Mouse (Mus musculus) kidney, adult 9 months (tissue): Measurements from ENCODE around the gene Wipf1.

Experiments used
- DNase-seq: peaks from one replicate; pipeline ENCODE4 v3.0.0; 2022

Wipf1 gene

DNA sequence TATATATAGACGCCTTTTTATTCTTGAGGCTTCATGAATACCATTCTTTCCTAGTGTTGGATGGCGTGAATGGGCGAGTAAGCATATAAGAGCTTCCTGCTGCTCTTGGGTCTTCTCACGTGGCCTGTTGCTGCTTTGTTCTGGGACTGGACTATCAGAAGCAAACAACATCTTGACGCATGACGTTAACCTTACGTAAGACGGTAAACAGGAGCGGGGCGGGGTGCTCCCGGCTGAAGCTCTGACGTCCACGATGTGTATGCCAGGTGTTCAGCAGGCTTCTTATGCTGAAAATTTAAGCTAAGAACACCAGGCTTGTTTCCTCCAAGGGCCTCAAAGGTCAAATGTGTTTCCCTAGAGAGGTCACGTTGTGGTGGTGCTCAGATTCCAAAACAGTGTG, 103.7 kb downstream of the Wipf1 start:
- DNase-seq, result no peak

DNA sequence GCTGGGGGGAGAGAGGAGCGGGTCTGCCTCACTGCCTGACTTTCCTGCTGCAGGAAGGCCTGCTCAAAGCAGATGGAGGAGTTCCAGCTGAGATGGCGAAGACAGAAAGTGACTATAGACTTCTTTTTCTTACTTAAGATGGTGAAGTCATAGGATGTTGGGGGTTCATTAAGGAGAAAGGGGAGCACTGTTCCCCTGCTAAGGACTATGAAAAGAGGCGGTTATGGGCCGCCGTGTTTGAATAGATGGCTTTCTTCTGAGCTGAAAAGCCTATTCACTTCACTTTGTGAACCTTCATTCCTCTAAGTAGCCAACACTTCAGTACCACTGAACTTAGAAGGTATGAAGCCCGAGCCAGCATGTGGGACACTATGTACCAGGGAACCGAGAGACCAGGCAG, 109.8 kb downstream of the Wipf1 start:
- no peak for DNase-seq

DNA sequence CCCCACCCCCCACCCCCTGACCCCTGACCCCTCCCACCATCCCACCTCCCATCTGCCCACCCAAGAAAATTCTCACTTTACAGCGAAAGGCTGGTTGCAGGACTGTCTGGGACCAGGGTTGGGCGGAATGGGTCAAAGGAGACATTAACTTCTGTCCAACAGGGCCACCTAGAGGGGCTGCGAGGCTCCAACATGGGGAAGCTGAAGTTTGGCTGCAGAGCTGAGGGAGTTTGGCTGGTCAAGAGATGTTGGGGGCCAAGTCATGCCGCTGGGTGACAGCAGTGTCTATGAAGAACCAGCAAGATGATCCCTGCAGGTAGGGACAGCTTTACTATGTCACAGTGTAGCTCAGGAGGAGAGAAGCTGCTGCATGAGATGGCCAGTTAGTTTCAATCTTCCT, 110.2 kb downstream of the Wipf1 start:
- DNase-seq, result peak; percentile 31

DNA sequence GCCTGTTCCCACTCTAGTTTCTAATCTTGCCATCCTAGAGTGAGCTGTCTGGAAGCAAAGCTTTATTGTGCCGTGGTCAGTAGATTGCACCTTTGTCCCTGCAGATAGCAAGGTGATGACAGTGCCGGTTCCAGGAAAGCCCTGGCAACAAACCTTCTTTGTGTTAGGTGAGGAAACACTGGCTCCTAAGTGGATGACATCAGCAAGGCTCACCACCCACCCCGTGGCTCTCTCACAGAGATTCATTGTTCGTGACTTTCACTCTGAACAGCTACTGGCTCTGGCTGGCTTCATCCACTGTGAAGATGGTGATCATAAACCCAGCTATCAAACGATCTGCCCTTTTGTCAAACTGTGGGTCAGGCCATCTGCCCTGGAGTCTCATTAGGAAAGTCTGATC, 113.6 kb downstream of the Wipf1 start:
- no peak for DNase-seq

DNA sequence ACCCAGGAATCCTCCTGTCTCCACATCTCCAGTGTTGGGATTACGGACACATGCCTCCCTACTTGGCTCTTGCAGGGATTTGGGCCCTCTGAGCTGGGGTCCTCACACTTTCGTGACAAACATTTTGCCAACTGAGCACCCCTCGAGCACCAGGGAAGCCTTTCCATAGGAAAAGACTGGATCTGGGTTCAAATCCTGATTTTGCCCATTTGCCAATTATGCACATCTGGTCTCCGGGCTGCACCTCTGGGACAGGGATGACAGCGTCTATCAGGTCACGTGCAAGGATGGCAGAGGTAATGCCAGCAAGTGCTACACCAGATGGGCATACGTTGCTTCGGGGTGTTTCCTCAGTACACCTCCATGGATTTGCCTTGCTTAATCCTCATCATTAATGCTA, 119.5 kb downstream of the Wipf1 start:
- no peak for DNase-seq

DNA sequence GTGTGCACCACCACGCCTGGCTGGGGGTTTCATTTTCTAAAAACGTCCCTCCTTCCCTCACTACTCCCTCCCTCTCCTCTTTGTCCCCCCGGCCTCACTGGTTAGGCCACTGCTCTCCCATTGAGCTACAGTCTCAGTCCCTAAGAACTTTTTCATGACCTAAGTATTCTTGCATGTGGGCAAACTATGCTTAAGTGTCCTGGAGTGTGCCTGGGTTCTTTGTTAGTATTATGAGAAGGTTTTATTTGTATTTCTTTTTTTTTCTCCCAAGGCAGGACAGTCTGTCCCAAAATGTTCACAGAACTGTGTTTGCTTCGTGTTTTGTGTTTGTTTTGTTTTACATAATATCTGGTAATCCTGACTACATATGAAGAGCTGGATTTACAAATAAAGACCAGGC, 121.9 kb downstream of the Wipf1 start:
- DNase-seq, result no peak

DNA sequence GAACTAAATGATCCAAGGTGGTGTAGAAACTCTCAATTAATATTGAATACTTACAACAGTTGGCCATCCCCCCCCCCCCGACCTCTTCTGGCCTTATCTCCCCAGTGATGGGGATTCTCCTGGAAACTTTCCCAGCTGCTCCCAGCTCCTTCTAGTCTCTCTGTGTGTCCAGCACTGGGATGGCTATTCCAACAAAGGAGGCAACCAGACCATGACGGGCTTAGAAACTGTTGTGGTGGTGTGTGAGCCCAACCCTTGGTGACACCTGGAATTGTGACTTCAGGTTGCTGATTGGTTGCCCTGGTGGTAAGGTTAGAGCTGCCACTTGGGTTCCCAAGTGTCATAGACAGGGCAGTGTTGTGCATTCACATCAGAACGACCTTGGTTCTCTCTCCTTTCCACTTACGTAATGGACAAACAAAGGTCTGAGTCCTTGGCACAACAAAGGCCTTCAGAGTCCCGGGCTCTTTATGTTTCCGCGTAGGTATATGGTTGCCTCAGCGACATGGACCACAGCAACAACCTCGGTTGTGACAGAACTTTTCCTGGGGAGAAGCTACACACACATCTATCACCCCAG, 123.1 kb downstream of the Wipf1 start:
- DNase-seq, result no peak

DNA sequence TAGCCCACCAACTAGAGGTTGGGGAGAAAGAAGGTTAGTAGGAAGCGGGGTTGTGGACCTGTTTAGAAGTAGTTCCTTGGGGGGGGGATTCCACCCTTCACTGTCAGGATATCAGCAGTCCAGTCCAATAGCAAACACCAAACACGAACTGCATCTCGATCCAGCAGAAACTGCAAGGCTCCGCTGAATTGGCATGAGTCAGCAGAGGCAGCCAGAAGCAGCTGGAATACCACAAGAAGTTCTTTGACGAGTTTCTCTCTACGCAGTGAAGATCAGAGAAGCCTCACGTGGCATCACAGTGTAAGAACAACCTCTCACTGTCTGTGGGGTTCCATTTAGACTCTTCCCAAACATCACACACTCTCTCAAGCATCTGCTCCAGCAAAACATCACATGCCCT, 124.6 kb downstream of the Wipf1 start:
- no peak for DNase-seq

DNA sequence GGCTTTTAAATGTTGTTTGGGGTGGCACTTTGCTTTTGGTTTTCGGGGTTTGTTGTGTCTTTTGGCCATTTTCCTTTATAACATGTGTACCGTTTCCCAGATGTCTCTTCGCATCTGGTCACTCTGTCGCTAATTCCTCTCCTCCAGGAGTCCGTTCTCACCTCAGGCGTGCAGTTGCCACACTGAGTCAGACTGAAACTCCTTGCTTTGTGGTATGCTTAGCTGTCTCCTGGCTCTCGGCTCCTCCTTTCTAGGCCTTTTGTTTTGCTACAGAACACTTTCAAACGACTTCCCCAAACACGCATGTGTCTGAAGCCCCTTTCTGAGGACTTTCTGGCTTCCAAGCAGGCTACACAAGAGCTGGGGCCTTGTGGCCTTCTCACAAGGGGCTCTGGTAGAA, 125.1 kb downstream of the Wipf1 start:
- DNase-seq, result no peak

DNA sequence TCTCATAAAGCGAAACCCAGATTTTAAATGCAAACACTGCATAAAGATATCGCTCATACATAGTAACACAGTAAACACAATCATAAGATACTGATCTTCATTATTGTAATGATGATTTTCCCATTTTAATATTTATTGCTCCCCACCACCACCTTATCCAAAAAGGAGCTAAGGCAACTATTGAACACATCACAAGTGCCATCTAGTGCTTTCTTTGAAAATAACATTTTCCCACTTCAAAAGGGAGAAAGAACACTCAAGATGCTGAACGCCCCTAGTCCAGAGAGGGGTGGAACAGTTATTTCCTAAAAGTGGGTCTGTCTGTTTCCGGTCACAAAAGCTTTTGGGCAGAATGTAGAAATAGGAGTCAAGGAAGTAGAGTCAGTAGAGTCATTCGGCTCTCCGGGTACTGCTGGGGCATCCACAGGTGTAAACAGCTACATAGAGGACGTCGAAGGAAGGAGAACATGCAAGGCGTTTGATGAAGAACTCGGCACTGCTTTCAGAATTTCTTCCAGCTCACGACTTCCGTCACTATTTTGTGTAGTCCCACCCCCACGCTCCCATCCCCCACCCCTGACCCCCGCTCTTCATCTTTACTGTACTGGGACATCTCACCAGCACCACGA, 126.0 kb downstream of the Wipf1 start:
- no peak for DNase-seq

DNA sequence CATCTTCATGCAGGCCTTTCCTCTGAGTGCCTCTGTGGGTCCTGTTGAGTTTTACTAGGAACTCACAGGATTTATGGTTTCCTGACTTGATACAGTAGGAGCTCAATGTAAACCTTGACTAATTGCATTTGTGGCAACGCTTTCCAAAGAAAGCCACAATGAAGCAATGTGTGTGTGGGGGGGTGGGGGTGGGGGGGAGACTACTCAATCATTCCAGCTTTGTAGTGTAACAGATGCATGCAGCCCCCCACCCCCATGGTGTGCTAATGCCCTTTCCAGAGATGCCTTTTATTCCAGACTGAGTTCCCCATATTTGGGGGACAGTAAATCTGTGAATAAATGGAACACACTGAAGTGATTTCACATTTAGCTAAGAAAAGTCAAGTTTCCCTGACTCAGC, 127.8 kb downstream of the Wipf1 start:
- no peak for DNase-seq

DNA sequence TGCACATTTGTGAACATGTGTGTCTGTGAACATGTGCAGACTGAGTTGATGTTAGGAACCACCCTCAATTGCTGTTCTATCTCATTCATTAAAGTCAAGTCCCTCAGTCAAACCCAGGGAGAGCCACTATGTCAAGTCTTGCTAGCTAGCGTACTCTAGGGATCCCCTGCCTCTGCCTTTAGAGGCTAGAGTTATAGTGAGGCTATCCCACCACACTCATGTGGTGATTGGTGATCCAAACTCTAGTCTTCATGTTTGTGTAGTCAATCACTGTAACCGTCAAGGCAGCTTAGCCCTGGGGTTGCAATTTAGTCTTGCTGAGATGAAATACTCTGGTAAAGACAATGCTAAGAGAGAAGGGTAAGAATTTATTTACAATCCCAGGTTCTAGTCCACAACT, 132.1 kb downstream of the Wipf1 start:
- DNase-seq, result no peak

DNA sequence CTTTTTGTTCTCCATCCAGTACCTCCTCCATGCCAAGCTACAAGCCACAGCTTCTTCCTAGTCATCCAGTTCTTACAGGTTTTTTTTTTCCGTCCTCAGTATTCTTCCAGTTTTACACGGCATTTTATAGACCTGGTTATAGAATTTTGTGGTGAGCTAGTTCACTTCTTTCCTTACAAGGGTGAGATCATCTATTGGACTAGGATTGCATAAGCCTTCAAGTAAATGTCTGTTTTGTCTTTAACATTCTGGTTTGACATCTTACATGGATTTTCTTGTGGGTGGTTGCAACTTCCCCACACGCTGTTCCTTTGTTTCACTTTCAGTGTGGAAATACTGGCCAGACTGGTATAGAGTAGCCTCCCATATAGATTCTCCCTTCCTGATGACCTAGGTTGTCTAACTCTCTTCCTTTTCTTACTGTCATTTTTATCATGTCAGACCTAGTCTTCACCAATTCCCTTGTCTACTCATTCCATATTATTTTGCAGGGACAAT, 132.7 kb downstream of the Wipf1 start:
- no peak for DNase-seq

DNA sequence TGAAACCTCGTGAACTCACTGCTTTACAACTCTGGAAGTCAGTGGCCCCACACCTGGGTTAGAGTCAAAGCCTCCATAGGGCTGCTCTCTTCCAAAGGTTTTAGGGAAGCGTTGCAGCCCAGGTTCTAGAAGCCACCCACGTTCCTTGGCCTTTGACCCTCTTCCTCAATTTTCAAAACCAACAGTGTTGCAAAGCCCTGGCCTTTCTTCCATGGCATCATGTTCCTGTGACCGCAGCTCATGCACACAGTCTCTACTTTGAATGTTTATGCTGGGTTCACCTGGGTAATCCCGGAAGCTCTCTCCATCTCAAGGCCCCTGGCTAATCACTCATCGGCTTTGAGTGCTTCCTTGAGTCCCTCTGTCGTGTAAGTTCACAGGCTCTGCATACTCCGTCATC, 134.0 kb downstream of the Wipf1 start:
- DNase-seq, result no peak

DNA sequence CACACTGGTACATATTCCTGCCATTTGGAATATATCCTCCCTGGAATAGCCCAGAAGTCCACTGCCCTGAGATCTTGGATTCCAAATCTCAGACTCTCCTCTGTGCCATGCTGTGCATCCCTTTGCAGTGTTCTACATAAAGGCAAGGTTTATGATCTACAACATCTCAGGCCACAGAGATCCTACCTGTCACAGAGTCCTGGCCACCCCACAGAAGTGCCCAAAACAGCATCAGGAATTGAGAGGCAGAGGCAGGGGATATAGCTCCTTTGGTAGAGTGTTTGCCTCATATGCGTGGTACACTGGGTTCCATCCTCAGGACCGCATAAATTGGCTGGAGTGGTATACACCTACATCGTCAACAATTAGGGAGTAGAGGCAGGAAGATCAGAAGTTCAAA, 135.1 kb downstream of the Wipf1 start:
- DNase-seq, result no peak

DNA sequence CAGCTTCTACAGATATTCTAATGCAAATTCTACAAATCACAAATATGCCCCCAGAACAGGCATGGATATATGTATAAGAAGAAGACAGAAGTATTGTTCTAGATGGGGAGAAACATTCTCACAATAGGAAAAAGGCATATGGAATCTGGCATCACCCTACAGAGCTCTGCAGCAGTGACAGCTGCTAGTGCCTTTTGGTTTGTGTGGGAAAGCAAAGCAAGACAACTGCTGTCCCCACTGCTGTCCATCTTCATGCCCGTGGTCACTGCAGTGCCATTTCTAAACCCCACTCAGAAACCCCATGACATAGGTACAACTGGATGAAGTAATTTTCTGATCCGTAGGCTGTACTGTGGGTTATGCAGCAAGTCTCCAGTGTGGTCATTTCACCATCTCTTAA, 136.8 kb downstream of the Wipf1 start:
- DNase-seq, result no peak

DNA sequence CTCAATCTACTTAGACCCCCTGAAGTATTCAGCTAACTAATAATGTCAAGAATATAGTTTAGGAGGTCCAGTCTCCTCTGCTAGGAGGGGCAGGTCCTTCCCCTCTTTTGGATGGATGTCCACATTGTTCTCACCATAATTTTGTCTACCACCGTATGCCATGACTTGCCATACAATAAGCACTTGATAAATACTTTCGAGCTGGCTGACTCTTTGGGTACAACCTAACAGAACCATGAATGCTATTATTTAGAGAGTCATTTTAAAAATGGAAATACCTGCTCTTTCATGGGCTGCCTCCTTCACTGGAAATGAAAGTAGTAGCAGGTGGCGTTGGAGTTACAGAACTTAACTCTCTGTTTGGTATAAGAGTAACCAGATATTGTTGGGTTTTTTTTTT, 139.6 kb downstream of the Wipf1 start:
- DNase-seq, result no peak

DNA sequence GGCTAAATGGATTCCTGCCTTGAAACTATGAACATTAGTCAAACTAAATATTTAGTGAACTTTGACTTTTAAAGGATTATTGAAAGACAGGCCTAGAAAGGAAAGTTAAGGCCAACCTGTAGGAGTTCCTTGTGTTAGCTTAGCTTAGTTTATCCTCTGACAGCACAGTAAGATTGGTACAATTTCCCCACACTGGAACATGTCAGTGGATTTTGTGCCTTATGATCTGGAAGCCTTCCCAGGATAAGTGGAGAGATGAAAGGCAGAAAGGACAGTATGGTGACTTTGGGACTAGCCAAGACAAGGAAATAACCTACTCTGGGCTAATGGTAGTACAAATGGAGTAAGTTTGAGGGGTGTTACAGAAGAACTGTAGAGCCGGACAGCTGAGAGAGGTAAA, 141.7 kb downstream of the Wipf1 start:
- no peak for DNase-seq

DNA sequence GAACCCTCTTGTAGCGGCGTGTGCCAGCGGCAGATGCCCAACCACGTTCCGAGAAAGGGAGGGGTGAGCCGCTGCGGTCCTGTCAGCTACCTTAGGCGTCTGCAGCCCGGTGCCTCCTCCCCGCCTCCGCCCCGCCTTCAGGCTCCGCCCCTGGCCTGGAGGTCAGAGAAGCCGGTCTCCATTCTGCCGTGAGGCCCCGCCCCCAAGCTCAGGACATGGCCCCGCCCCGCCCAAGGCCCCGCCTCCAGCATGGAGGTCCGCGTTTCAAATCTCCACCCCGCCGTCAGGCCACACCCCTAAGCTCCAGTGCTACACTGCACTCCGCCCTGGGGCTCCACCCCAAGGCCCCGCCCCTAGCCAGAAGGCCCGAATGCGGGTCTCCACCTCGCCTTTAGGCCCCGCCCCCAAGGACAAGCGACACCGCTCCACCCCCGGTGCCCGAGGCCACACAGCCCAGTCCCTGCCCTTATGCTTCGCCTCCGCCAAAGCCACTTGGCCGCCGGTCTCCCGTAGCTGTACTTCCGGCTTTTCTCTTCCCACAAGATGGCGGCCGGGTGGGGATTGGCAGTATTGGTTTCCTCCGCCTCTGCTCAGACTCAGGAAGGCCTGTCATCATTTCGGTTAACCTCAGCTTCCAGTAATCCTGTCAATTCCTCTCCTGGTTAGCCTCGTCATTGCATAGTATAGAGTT, 143.0 kb downstream of the Wipf1 start, which contains the start of gene Gpr155:
TSS of gene Gpr155 (minus strand) at position 217 of the 691 bp plus-strand sequence.
- DNase-seq, result peak; percentile 100

DNA sequence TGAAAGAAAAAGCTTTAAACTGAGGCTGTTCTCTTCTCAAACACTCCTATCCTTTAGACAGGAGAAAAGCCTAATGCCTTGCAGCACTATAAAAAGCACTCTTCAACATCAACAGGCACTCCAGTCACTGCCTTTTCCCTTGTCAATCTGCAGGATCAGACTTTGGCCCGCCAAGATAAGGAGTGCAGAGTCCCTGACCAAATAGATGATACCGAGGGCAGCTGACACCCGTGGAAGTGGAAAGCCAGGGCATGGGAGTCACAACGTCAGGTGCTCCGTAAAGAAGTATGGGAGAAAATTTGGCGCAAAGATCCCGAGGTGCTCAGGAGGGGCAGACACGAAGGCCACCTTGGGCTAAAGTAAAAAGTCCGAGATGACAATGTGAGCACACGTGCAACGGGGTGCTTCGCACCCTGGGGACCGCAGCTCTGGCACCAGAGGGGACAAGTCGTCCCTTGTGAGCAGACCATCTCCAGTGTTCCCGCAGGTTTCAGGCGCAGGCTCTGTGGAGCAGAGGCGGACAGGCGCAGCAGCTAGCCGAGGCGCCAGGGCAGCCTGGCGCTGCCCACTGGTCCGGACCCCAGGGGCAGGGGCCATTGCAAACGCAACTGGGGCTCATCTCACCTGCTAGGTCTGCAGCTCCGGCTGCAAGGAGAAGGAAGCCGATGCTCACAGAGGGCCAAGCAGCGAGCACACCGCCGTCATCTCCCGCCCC, 143.7 kb downstream of the Wipf1 start:
- DNase-seq, result peak; percentile 21

DNA sequence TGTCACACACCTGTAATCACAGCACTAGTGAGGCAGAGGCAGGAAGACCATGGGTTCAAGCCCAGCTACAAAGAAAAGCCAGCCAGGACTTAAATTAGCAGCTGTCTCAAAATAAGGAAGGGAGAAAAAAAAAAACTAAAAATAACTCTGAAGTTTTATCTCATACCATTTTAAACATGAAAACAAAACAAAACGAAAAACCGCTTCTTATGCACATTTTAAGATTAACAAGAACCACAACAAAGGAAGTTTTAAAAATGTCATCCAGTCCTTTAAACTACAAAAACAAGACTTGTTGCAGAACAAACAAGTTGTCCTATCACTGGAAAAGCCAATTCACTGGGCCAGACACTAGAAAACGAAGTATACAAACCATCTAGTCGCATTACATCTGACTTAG, 144.4 kb downstream of the Wipf1 start:
- DNase-seq, result no peak

DNA sequence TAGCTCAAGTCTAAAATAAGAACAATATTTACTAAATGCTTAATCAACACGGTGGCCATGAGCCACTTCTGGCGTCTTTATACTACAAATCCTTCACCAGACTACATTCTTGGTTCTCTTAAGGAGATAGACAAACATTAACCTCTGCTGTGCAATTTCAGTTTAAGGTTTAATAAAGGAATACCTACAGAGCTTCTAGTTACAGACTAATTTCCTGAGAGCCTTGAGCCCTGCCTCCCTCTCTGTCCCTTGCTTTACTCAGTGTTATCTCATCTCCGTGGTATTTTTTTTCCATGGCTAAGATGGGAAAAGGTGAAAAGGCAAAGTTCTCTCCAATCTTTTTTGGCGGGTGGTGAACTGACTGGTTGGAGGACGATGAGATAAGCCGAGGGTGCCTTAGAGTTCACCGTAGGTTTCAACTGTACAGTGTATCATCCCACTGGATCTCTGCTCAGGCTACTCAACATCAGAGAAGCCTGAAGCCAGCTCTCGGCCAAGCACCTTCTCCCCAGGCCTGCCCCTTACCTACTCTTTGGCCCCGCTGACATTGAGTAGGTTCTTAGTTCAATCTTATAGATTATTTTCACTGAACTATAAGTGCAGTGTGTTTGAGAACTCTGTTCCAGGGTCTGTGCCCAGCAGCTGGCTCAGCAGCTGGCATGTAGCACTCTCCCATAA, 149.1 kb downstream of the Wipf1 start:
- peak; percentile 36 for DNase-seq

DNA sequence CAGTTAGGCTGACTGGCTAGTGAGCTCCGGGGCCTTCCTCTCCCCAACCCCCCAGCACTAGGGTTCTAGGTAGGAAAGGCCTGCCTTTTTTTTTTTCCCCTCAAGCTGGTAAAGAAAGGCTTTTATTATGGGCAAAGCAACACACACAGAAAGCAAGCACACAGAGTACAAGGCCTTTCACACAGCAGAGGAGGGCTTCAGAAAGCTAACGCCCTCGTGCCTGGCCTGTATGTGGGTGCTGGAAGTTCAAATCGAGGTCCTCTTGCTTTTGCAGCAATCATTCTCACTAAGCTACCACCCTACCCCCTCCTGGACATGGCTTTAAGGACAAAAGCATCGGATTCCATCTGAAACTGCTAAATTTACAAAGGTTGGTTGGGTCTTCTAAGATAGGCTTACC, 149.9 kb downstream of the Wipf1 start:
- no peak for DNase-seq
